14 mouse cellular contexts compared by ENCODE assay signal in genomic region chr1:135542841-135543810, GRCm38 (mm10).
A peak's percentile ranks its signal among the peaks of the same experiment; 100 is the strongest.
DNase-seq lines count a peak whose midpoint lies in the region; ATAC-seq and TF ChIP-seq lines count a peak whose summit lies in the region.
"Had no signal": no experiment of that assay in that cellular context is flagged by ENCODE, and none has a peak within 500 bp of the region (broad histone marks: within the 10 kb centered on the region; RNA-seq: fewer than 3 reads in every experiment).

No protein-coding gene starts in this region.

- no peak for ATAC-seq in intestine, embryonic 14.5 days (replicated peaks; ENCODE audit: low FRiP score, low TSS enrichment, low read depth)
- no peak for ATAC-seq in intestine, embryonic 16.5 days
- no peak for ATAC-seq in limb, embryonic 15.5 days (ENCODE audit: insufficient number of reproducible peaks, low FRiP score, low TSS enrichment, low read depth)
- ATAC-seq in neural tube, embryonic 15.5 days (ENCODE audit: low FRiP score), result no peak
- ATAC-seq: activated CD4-positive, CD25-positive, alpha-beta regulatory T cell, adult 4 months; inflammation-experienced regulatory T-cells, adult 6 months; midbrain, embryonic 13.5 days had no signal

- 41% methylated on average over 12 of the region's 12 CpGs for WGBS in intestine, embryonic 14.5 days
- 54% methylated on average over 12 of the region's 12 CpGs for WGBS in intestine, embryonic 16.5 days
- WGBS in heart, embryonic 10.5 days, result 34% methylated on average over 12 of the region's 12 CpGs
- WGBS in limb, embryonic 15.5 days, result 47% methylated on average over 12 of the region's 12 CpGs
- WGBS in neural tube, embryonic 15.5 days, result 39% methylated on average over 12 of the region's 12 CpGs

- no peak for TF ChIP-seq POLR2A in testis, adult 2 months (IDR thresholded peaks at IDR 0.05; ENCODE audit: control insufficient read depth, low read depth, low read length)

- DNase-seq in intestine, embryonic 14.5 days (ENCODE audit: low spot score), result no peak
- no peak for DNase-seq in testis, postnatal 10 days (ENCODE audit: low spot score)
- no peak for DNase-seq in heart, embryonic 10.5 days (ENCODE audit: low spot score)
- no peak for DNase-seq in T-cell, adult 2 months (ENCODE audit: low spot score)
- DNase-seq: embryo, embryonic 11 days; thymus, postnatal 36 days had no signal

- no peaks in the 10 kb centered on the region for H3K27me3 ChIP-seq in intestine, embryonic 14.5 days (replicated peaks; ENCODE audit: control insufficient read depth, insufficient read depth, low read length)
- no peaks in the 10 kb centered on the region for H3K27me3 ChIP-seq in intestine, embryonic 16.5 days (replicated peaks; ENCODE audit: control insufficient read depth, insufficient read depth, low read length)
- H3K27me3 ChIP-seq in testis, adult 2 months (ENCODE audit: control insufficient read depth, insufficient read depth, low read length), result no peaks in the 10 kb centered on the region
- H3K27me3 ChIP-seq in heart, embryonic 10.5 days (ENCODE audit: insufficient read depth, poor library complexity, severe bottlenecking), result no peaks in the 10 kb centered on the region
- no peaks in the 10 kb centered on the region for H3K27me3 ChIP-seq in limb, embryonic 15.5 days
- H3K27me3 ChIP-seq in neural tube, embryonic 15.5 days (replicated peaks), result no peaks in the 10 kb centered on the region
- H3K27me3 ChIP-seq: liver, embryonic 15.5 days; midbrain, embryonic 13.5 days had no signal

- no peak overlapping the region for H3K9ac ChIP-seq in intestine, embryonic 14.5 days (ENCODE audit: low read length)
- no peak overlapping the region for H3K9ac ChIP-seq in intestine, embryonic 16.5 days (ENCODE audit: low read depth, low read length)
- H3K9ac ChIP-seq in limb, embryonic 15.5 days, result no peak overlapping the region
- H3K9ac ChIP-seq in neural tube, embryonic 15.5 days (replicated peaks), result no peak overlapping the region
- H3K9ac ChIP-seq: liver, embryonic 15.5 days; midbrain, embryonic 13.5 days had no signal

- no peaks in the 10 kb centered on the region for H3K36me3 ChIP-seq in intestine, embryonic 14.5 days (ENCODE audit: control insufficient read depth, insufficient read depth, low read length)
- H3K36me3 ChIP-seq in intestine, embryonic 16.5 days (ENCODE audit: control insufficient read depth, insufficient read depth, low read length), result no peaks in the 10 kb centered on the region
- no peaks in the 10 kb centered on the region for H3K36me3 ChIP-seq in testis, adult 2 months (ENCODE audit: control insufficient read depth, insufficient read depth, low read length)
- H3K36me3 ChIP-seq in heart, embryonic 10.5 days, result no peaks in the 10 kb centered on the region
- no peaks in the 10 kb centered on the region for H3K36me3 ChIP-seq in limb, embryonic 15.5 days
- H3K36me3 ChIP-seq in neural tube, embryonic 15.5 days, result no peaks in the 10 kb centered on the region
- H3K36me3 ChIP-seq: liver, embryonic 15.5 days; midbrain, embryonic 13.5 days had no signal

- peak overlapping the region; percentile 7; the same call in 1 of the 2 replicates for H3K27ac ChIP-seq in intestine, embryonic 14.5 days (ENCODE audit: low read depth)
- no peak overlapping the region for H3K27ac ChIP-seq in intestine, embryonic 16.5 days (ENCODE audit: low read length)
- peak overlapping the region; percentile 38; the same call in 1 of the 2 replicates for H3K27ac ChIP-seq in testis, adult 2 months (ENCODE audit: control insufficient read depth, insufficient read depth, low read depth, low read length)
- peak overlapping the region; percentile 64 for H3K27ac ChIP-seq in heart, embryonic 10.5 days
- peak overlapping the region; percentile 29; the same call in 1 of the 2 replicates for H3K27ac ChIP-seq in limb, embryonic 15.5 days
- H3K27ac ChIP-seq in neural tube, embryonic 15.5 days (replicated peaks), result no peak overlapping the region
- H3K27ac ChIP-seq: liver, embryonic 15.5 days; midbrain, embryonic 13.5 days had no signal

- no peak overlapping the region for H3K4me2 ChIP-seq in intestine, embryonic 14.5 days (ENCODE audit: low read length)
- no peak overlapping the region for H3K4me2 ChIP-seq in intestine, embryonic 16.5 days (ENCODE audit: low read depth, low read length)
- H3K4me2 ChIP-seq in limb, embryonic 15.5 days, result no peak overlapping the region
- H3K4me2 ChIP-seq in neural tube, embryonic 15.5 days, result no peak overlapping the region
- H3K4me2 ChIP-seq: liver, embryonic 15.5 days; midbrain, embryonic 13.5 days had no signal

- H3K9me3 ChIP-seq in intestine, embryonic 14.5 days (ENCODE audit: control insufficient read depth, low read length), result no peaks in the 10 kb centered on the region
- H3K9me3 ChIP-seq in intestine, embryonic 16.5 days (ENCODE audit: control insufficient read depth, low read length), result no peaks in the 10 kb centered on the region
- H3K9me3 ChIP-seq in heart, embryonic 10.5 days, result no peaks in the 10 kb centered on the region
- no peaks in the 10 kb centered on the region for H3K9me3 ChIP-seq in limb, embryonic 15.5 days
- no peaks in the 10 kb centered on the region for H3K9me3 ChIP-seq in neural tube, embryonic 15.5 days (replicated peaks)
- H3K9me3 ChIP-seq: liver, embryonic 15.5 days; midbrain, embryonic 13.5 days had no signal

- no peak overlapping the region for H3K4me3 ChIP-seq in intestine, embryonic 14.5 days (ENCODE audit: low read depth, low read length)
- H3K4me3 ChIP-seq in intestine, embryonic 16.5 days (ENCODE audit: low read length), result no peak overlapping the region
- H3K4me3 ChIP-seq in testis, adult 2 months (ENCODE audit: control insufficient read depth, low read depth, low read length), result no peak overlapping the region
- no peak overlapping the region for H3K4me3 ChIP-seq in heart, embryonic 10.5 days
- H3K4me3 ChIP-seq in limb, embryonic 15.5 days, result no peak overlapping the region
- H3K4me3 ChIP-seq in neural tube, embryonic 15.5 days (replicated peaks), result no peak overlapping the region
- H3K4me3 ChIP-seq: liver, embryonic 15.5 days; midbrain, embryonic 13.5 days had no signal

- TF ChIP-seq CTCF in testis, adult 2 months (IDR thresholded peaks at IDR 0.05; ENCODE audit: control insufficient read depth, insufficient read depth, insufficient replicate concordance, low read depth, low read length), result no peak

- H3K4me1 ChIP-seq in intestine, embryonic 14.5 days (replicated peaks; ENCODE audit: control insufficient read depth, insufficient read depth, low read length), result peaks cover 13% of the 10 kb centered on the region
- H3K4me1 ChIP-seq in intestine, embryonic 16.5 days (ENCODE audit: control insufficient read depth, insufficient read depth, low read length), result peaks cover 11% of the 10 kb centered on the region; the same call in 1 of the 2 replicates
- H3K4me1 ChIP-seq in testis, adult 2 months (ENCODE audit: control insufficient read depth, insufficient read depth, low read length), result peaks cover 2% of the 10 kb centered on the region; the same call in 1 of the 2 replicates
- peaks cover 61% of the 10 kb centered on the region for H3K4me1 ChIP-seq in heart, embryonic 10.5 days
- peaks cover 52% of the 10 kb centered on the region for H3K4me1 ChIP-seq in limb, embryonic 15.5 days
- peaks cover 53% of the 10 kb centered on the region for H3K4me1 ChIP-seq in neural tube, embryonic 15.5 days
- H3K4me1 ChIP-seq: liver, embryonic 15.5 days had no signal

Comparison
In these comparisons a context has a peak if more than half of its experiments do, and no peak if none do; other contexts are left out.
1. H3K27ac ChIP-seq: peak in intestine, embryonic 14.5 days (single experiment), testis, adult 2 months (single experiment), heart, embryonic 10.5 days (single experiment) and limb, embryonic 15.5 days (single experiment); none in intestine, embryonic 16.5 days (single experiment) and neural tube, embryonic 15.5 days (single experiment).